Mouse (Mus musculus) embryonic stem cell, embryonic (primary cell): ENCODE measurements around the gene Btbd11.
"Not testable (repeated sequence)": the region's sequence is repeated elsewhere in the genome, so short reads cannot be mapped to it uniquely, and the experiment has no call there.

Source experiments
- CTCF ChIA-PET, 4 experiments: fragments of 300-600 bp in 2 of 4; fragments of 350-600 bp in 2 of 4; sonication (Branson Sonifier 250); formaldehyde crosslinking; loops; one replicate each; lab custom pipeline; 2022; ENCODE audit warnings: inconsistent platforms in 2 of 4; lab: Charles Lee
- POLR2A ChIA-PET, 4 experiments: fragments of 300-600 bp in 2 of 4; fragments of 350-600 bp in 2 of 4; sonication (Branson Sonifier 250); formaldehyde crosslinking; loops; one replicate each; lab custom pipeline; 2022; ENCODE audit warnings: antibody characterized with exemption in 4 of 4, inconsistent platforms in 1 of 4; lab: Charles Lee

Gene Btbd11

GRCm38 (mm10) chr10:85625170-85625686, 238.6 kb downstream of the Btbd11 start:
- ChIA-PET CTCF (interaction anchor here (0.6 to 1.3 kb wide), 9 partner anchors 12 to 1505 kb away, joined by 3 to 36 read pairs (median 3); no protein-coding TSS in a partner anchor), POLR2A (interaction anchor here in 3 of 4 experiments (0.6 to 1.1 kb wide), 9 partner anchors 27 to 274 kb away, joined by 3 to 7 read pairs (median 3); partner anchors contain the start of gene Btbd11 (in 1 of the 3))

DNA sequence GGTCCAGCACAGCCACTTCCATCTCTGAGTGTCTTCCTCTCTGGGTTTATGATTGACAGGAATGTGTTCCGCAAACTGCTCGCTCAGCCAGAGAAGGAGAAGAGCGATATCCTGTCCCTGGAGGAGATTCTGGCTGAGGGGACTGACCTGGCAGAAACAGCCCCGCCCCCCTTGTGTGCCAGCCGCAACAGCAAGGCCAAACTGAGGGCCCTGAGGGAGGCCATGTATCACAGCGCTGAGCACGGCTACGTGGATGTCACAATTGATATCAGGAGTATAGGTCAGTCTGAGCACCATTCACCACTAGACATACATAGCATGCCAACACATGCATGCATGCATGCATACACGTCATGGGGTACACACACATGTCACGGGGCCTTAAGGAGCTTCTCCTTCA, 245.4 kb downstream of the Btbd11 start:
- ChIA-PET CTCF (interaction anchor here in 1 of 4 experiments (1.1 kb wide), 1 partner anchor 15 kb away, joined by 3 read pairs; no protein-coding TSS in a partner anchor), POLR2A (interaction anchor here in 1 of 4 experiments (1.0 to 1.2 kb wide), 3 partner anchors 11 to 20 kb away, joined by 3 to 4 read pairs (median 3); no protein-coding TSS in a partner anchor)

DNA sequence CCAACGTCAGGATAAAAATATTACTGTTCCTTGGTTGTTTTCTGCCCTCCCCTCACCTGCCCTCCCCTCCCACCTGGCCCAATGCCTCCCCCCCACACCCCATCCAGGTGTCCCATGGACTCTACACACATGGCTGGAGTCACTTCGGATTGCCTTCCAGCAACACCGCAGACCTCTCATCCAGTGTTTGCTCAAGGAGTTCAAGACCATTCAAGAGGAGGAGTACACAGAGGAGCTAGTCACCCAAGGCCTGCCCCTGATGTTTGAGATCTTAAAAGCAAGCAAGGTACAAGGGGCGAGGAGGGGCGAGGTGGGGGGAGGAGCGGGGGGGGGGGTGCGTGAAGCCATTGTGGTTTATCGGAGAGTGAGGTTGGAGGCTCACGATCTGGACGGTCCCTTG, 247.0 kb downstream of the Btbd11 start:
- ChIA-PET CTCF (interaction anchor here in 2 of 4 experiments (0.6 to 0.7 kb wide), 2 partner anchors 177 to 198 kb away, joined by 3 to 4 read pairs; no protein-coding TSS in a partner anchor), POLR2A (interaction anchor here in 1 of 4 experiments (0.9 to 2.0 kb wide), 2 partner anchors 94 to 449 kb away, joined by 3 to 4 read pairs; partner anchors contain the start of gene Cry1)

- CTCF ChIA-PET = no interaction called here
- POLR2A ChIA-PET = interaction anchor here in 1 of 4 experiments (1.4 kb wide), 1 partner anchor 11 kb away, joined by 4 read pairs; no protein-coding TSS in a partner anchor
Measured at GRCm38 (mm10) chr10:85637580-85637979, 251.0 kb downstream of the Btbd11 start.

DNA sequence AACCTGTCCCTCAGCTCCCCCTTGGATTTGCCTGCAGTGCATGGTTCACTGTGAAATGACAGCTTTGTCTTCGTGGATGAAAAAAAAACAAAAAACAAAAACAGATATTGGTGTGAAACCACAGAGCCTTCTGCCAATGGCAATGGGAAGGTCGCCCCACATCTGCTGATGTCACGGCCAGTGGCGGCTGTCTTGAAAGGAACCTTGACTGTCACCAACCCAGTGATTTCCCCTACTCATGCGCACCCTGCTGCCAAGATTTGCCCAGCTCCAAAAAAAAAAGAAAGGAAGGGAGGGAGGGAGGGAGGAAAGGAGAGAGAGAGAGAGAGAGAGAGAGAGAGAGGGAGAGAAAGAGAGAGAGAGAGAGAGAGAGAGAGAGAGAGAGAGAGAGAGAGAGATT, 251.5 kb downstream of the Btbd11 start:
- CTCF ChIA-PET = interaction anchor here in 1 of 4 experiments (0.7 kb wide), 1 partner anchor 334 kb away, joined by 6 read pairs; no protein-coding TSS in a partner anchor

GRCm38 (mm10) chr10:85639581-85639980, 253.0 kb downstream of the Btbd11 start:
- CTCF ChIA-PET = no interaction called here
- POLR2A ChIA-PET = interaction anchor here in 3 of 4 experiments (0.5 to 2.5 kb wide), 14 partner anchors 9 to 1187 kb away, joined by 3 to 18 read pairs (median 4); partner anchors contain the start of gene Btbd11 (in 1 of the 3)

More for the DNA sequence above, 251.5 kb downstream of the Btbd11 start:
- POLR2A ChIA-PET = interaction anchor here in 3 of 4 experiments (0.6 to 1.4 kb wide), 3 partner anchors 11 to 106 kb away, joined by 3 to 4 read pairs (median 4); no protein-coding TSS in a partner anchor

GRCm38 (mm10) chr10:85640408-85640807, 253.8 kb downstream of the Btbd11 start:
- POLR2A ChIA-PET = interaction anchor here in 3 of 4 experiments (0.5 to 2.5 kb wide), 14 partner anchors 8 to 1188 kb away, joined by 3 to 18 read pairs (median 5); partner anchors contain the start of gene Btbd11 (in 2 of the 3)
- CTCF ChIA-PET = interaction anchor here in 1 of 4 experiments (1.0 kb wide), 1 partner anchor 34 kb away, joined by 3 read pairs; no protein-coding TSS in a partner anchor

DNA sequence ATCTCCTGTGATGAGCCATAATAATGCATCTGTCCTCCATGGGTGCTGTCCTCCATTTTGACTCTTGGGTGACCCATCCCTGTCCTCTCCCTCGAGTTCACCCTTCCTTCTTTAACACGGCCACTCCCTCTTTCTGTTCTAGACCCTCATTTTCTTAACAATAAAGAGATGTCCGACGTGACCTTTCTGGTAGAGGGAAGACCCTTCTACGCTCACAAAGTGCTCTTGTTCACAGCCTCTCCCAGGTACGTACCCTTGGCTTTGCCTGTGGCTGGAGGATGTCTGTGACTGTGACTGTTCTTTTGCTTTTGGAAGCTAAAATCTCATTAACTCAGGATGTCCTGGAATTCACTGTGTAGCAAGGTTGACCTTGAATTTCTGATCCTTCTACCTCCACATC, 258.7 kb downstream of the Btbd11 start:
- ChIA-PET POLR2A (interaction anchor here in 2 of 4 experiments (0.8 to 1.6 kb wide), 2 partner anchors 105 to 106 kb away, joined by 3 to 6 read pairs; no protein-coding TSS in a partner anchor), CTCF (interaction anchor here in 1 of 4 experiments (0.5 kb wide), 1 partner anchor 217 kb away, joined by 4 read pairs; no protein-coding TSS in a partner anchor)

DNA sequence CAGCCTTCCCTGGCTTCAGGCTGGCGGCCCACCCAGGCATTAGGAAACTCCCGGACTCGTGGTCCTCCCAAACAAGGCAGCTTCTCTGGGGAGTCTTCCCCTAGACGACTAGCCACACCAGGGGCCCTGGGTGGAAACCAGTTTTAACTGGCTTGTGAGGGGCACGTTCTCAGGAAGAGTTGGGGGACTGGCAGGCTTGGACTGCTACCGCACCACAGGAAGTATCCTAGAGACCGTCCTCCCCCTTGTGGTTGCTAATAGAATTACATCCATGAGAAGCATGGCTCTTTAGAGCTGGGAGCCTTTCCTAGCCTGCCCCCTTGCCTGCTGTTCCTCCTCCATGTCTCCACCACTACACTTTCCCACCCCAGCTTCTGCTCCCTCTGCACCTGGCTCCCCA, 265.1 kb downstream of the Btbd11 start:
- ChIA-PET POLR2A (interaction anchor here in 3 of 4 experiments (0.6 to 1.6 kb wide), 20 partner anchors 8 to 468 kb away, joined by 3 to 13 read pairs (median 4); partner anchors contain the start of genes Btbd11 (in 1 of the 3) and Cry1 (in 1 of the 3)), CTCF (interaction anchor here (0.6 to 2.7 kb wide), 38 partner anchors 10 to 1790 kb away, joined by 3 to 16 read pairs (median 4); partner anchors contain the start of genes Btbd11 (in 2 of the 4) and Cry1 (in 1 of the 4))

- POLR2A ChIA-PET = interaction anchor here in 1 of 4 experiments (0.5 kb wide), 1 partner anchor 443 kb away, joined by 3 read pairs; no protein-coding TSS in a partner anchor
- CTCF ChIA-PET = interaction anchor here in 1 of 4 experiments (0.6 kb wide), 1 partner anchor 315 kb away, joined by 4 read pairs; no protein-coding TSS in a partner anchor
Measured at GRCm38 (mm10) chr10:85655881-85656280, 269.3 kb downstream of the Btbd11 start.

- ChIA-PET CTCF (interaction anchor here in 1 of 4 experiments (0.9 kb wide), 1 partner anchor 20 kb away, joined by 3 read pairs; no protein-coding TSS in a partner anchor), POLR2A (interaction anchor here in 2 of 4 experiments (0.5 to 0.8 kb wide), 4 partner anchors 295 to 568 kb away, joined by 3 read pairs; partner anchors contain the start of gene Cry1 (in 1 of the 2))
Measured at GRCm38 (mm10) chr10:85657886-85658285, 271.3 kb downstream of the Btbd11 start.

DNA sequence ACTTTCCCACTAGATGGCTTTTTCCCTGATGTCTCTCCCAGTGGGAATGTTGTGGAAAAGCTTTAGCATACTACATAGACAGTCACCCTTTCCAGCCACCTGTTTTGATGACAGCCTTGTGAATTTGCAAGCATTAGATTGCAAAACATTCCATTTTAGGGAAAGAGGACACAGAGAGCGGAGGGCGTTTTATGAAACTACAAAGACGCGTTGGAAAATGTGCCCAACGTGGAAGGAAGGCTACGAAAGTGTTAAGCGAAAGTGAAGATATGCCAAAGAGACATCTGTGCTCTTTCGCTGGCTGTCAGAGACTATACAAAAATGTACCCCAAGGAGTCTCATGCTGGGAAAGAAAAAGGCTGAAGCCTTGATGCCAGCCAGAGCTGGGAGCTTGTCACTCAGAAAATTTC, 286.9 kb downstream of the Btbd11 start:
- ChIA-PET CTCF (interaction anchor here in 1 of 4 experiments (0.7 kb wide), 1 partner anchor 22 kb away, joined by 3 read pairs; no protein-coding TSS in a partner anchor), POLR2A (interaction anchor here in 1 of 4 experiments (0.5 kb wide), 1 partner anchor 287 kb away, joined by 5 read pairs; the partner anchor contains the start of gene Btbd11)

DNA sequence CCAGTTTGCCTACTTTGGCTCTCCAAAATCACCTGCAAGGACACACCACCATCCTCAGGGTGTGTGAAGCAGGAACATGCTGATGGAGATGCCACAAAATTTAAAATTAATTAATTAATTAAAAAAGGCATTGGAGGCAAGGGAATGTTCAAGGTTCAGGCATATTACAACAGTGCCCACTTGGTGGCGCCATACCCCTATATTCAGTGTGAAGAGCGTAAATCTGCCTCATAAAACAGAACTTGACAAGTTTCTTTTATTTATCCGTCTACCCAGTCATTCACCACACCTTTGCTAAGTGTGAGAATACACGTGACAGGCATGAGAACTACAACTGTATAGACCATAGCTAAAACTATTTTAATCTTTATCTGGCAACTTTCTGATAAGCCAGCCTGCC, 292.0 kb downstream of the Btbd11 start:
- POLR2A ChIA-PET = no interaction called here
- CTCF ChIA-PET = interaction anchor here (0.6 to 1.8 kb wide), 19 partner anchors 21 to 820 kb away, joined by 3 to 10 read pairs (median 3); no protein-coding TSS in a partner anchor

GRCm38 (mm10) chr10:85682446-85682845, 295.8 kb downstream of the Btbd11 start:
- POLR2A ChIA-PET = no interaction called here
- CTCF ChIA-PET = no interaction called here

GRCm38 (mm10) chr10:85694429-85694828, 307.8 kb downstream of the Btbd11 start:
- POLR2A ChIA-PET, CTCF ChIA-PET: not testable (repeated sequence)

DNA sequence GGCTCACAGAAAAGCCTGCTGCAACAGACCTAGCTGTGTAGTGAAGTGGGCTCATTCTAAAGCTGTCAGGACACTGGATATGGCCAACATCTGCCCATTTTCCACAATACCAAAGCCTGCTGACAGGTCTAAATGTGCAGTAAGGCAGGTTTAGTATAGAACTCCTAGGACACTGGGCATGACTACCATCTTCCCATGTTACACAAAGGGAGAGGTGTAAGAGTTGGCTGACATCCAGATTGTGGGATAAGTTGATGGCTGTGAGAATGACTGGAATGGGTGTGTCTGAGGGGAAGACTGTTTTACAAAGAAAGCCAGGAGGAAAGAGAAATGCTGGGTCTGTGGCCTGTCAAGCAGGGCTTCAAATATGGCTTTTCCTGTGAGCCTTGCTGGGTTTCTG, 313.1 kb downstream of the Btbd11 start:
- ChIA-PET CTCF (no interaction called here), POLR2A (no interaction called here)

DNA sequence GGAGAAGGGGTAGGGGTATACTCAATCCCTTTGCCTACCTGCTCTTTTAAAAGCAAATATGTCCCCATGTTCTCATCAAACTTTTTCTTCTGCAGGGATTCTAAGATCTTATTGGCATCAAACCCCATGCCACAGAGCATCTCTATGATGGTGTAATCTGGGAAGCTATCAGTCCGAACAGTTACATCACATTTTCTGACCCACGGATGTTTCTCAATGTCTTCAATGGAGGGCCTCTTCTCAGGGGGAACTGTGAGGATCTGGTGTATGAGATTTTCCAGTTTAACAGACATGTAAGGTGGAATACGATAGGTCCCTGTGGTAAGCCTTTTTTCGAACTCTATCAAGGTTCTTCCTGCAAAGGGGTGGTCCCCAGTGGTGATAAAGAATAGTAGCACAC, 323.2 kb downstream of the Btbd11 start:
- POLR2A ChIA-PET = not testable (repeated sequence)
- CTCF ChIA-PET = interaction anchor here in 1 of 4 experiments (0.6 kb wide), 1 partner anchor 262 kb away, joined by 3 read pairs; no protein-coding TSS in a partner anchor
